Mouse (Mus musculus): ENCODE measurements at regions not wholly inside any gene's neighbourhood (a gene's known extent, or its start where the extent isn't known, plus 50 kb on each side); places are given as distances from the start of the nearest gene placed in this dataset.

DNA sequence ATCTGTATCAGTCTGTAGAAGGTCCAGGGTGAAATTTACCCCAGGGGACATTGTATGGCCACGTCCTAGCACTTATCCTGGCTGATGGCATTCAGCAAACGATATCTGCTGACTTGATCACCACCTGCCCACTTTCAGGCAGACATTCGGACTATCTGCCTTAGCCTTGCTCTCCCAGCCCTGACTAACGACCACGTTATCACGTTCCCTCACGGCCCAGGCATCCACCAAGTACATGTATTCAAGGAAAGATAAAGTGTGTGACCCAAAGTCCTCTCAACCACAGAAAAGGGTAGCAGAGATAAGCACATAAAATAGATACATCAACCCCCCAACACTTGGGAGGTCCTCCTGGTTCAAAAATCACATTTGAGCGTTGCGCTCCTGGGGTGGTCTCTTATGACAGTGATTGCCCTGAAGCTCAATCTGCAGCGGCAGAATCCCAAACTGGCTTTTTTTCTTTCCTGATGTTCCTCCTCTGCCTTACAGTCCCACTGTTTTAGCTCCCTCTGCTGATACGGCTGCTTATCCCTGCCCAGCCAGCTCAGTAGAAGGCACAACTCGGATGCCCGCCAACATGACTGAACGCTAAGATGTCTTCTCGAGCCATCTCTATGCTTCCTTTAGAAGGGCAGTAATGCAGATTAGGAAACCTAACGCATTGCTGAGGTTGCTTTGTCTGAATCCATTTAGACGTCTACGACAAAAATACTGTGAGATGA, 235.7 kb upstream of the Fat1 start:
- Histone ChIP-seq H3K27me3 (replicated peaks) (no peaks in the 10 kb centered on the region), H3K79me2 (replicated peaks; ENCODE audit: control insufficient read depth, extremely low read depth, insufficient read depth, poor library complexity, severe bottlenecking) (no peaks in the 10 kb centered on the region), H3K9me3 (replicated peaks; ENCODE audit: low read length) (peaks cover 68% of the 10 kb centered on the region), H3K9ac (ENCODE audit: insufficient read depth, low read depth) (no peak overlapping the region), H3K4me3 (replicated peaks in 1 of 3; ENCODE audit: low read depth in 2 of 3, low read length in 2 of 3, poor library complexity in 1 of 3) (no peak overlapping the region), H3K36me3 (replicated peaks in 1 of 2; ENCODE audit: control insufficient read depth in 1 of 2, insufficient read depth in 1 of 2, low read length in 1 of 2) (no peaks in the 10 kb centered on the region), H3K4me2 (ENCODE audit: insufficient read depth, low read depth, poor library complexity, severe bottlenecking) (no peak overlapping the region), H3K4me1 (ENCODE audit: control insufficient read depth in 1 of 2, insufficient read depth in 2 of 2) (no peaks in the 10 kb centered on the region), H3K27ac (ENCODE audit: insufficient read depth, low read depth) (no peak overlapping the region)
- DNase-seq (ENCODE audit: extremely low read depth): no peak
- in situ Hi-C loops (cut with MboI; ENCODE audit: low pct_ligation_motif_present, low pct_unique_long_range_greater_than_20kb, low sequenced_read_pairs) (no loop called here), dilution Hi-C loops (cut with MboI; ENCODE audit: extremely low pct_ligation_motif_present, extremely low pct_unique_long_range_greater_than_20kb, low sequenced_read_pairs) (no loop called here)
- TF ChIP-seq RCOR1 (conservative IDR thresholded peaks at IDR 0.05; ENCODE audit: low read depth, low read length) (no peak), MEF2A (IDR thresholded peaks at IDR 0.05; ENCODE audit: borderline replicate concordance, low read depth, low read length) (no peak), ZNF384 (IDR thresholded peaks at IDR 0.05; ENCODE audit: low read depth, low read length) (no peak), TBP (conservative IDR thresholded peaks at IDR 0.05; ENCODE audit: low read depth, low read length) (no peak), USF2 (conservative IDR thresholded peaks at IDR 0.05; ENCODE audit: low read depth, low read length) (no peak), MXI1 (IDR thresholded peaks at IDR 0.05; ENCODE audit: low read depth, low read length) (no peak), NRF1 (IDR thresholded peaks at IDR 0.05; ENCODE audit: low read depth, low read length) (no peak), TCF12 (IDR thresholded peaks at IDR 0.05; ENCODE audit: low read depth, low read length) (no peak), CTCF (conservative IDR thresholded peaks at IDR 0.05 in 1 of 2, IDR thresholded peaks at IDR 0.05 in 1 of 2; ENCODE audit: low read depth in 2 of 2, low read length in 2 of 2) (no peak), USF1 (IDR thresholded peaks at IDR 0.05; ENCODE audit: low read depth, low read length) (no peak), HCFC1 (IDR thresholded peaks at IDR 0.05; ENCODE audit: low read depth, low read length) (no peak), IRF4 (IDR thresholded peaks at IDR 0.05; ENCODE audit: low read depth, low read length) (no peak), ELF1 (IDR thresholded peaks at IDR 0.05; ENCODE audit: low read depth, low read length) (no peak), POLR2A (IDR thresholded peaks at IDR 0.05; ENCODE audit: low read depth, low read length) (no peak), MAZ (IDR thresholded peaks at IDR 0.05; ENCODE audit: low read depth, low read length) (no peak), JUND (conservative IDR thresholded peaks at IDR 0.05; ENCODE audit: low read depth, low read length) (no peak), MAX (IDR thresholded peaks at IDR 0.05; ENCODE audit: low read length) (no peak), JUN (IDR thresholded peaks at IDR 0.05; ENCODE audit: insufficient read depth, low read depth, low read length) (no peak), CHD1 (IDR thresholded peaks at IDR 0.05; ENCODE audit: low read depth, low read length) (no peak), ZC3H11A (IDR thresholded peaks at IDR 0.05; ENCODE audit: low read depth, low read length) (no peak)

DNA sequence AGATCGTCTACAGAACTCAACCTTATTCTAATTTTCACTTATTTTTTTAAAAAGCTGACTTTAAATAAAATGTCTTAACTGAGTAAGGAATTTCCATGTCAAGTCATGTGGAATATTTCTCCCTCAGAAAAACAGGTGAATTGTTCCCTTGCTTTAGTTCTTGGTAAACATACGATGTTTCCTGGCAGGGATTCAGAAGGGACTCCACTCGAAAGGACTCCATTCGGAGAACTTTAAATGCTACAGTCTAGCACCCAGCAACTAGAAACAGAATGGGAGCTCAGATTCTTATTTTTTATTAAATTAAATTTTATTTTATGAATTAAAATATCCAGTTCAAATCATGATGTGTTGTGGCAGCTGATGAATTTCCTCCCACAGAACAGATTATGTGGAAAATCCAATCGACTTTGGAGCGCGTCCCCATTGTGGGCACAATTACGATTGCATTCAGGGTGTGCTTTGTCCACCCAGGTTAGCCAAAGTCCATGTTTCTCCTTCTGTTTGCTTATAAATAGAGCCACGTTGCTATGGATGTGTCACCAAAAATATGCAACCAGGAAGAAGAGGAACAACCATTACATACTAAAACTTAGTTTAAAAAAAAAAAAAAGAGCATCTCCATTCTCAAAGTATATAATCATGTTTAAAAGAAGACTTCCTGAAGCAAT, 230.5 kb upstream of the Fat1 start:
- no peaks in the 10 kb centered on the region for H3K4me1 ChIP-seq (ENCODE audit: control insufficient read depth in 1 of 2, insufficient read depth in 2 of 2)
- H3K27me3 ChIP-seq (replicated peaks): no peaks in the 10 kb centered on the region
- in situ Hi-C loops (cut with MboI; ENCODE audit: low pct_ligation_motif_present, low pct_unique_long_range_greater_than_20kb, low sequenced_read_pairs) (no loop called here), dilution Hi-C loops (cut with MboI; ENCODE audit: extremely low pct_ligation_motif_present, extremely low pct_unique_long_range_greater_than_20kb, low sequenced_read_pairs) (no loop called here)
- no peak overlapping the region for H3K4me3 ChIP-seq (replicated peaks in 1 of 3; ENCODE audit: low read depth in 2 of 3, low read length in 2 of 3, poor library complexity in 1 of 3)
- no peak overlapping the region for H3K4me2 ChIP-seq (ENCODE audit: insufficient read depth, low read depth, poor library complexity, severe bottlenecking)
- H3K27ac ChIP-seq (ENCODE audit: insufficient read depth, low read depth): no peak overlapping the region
- no peaks in the 10 kb centered on the region for H3K36me3 ChIP-seq (replicated peaks in 1 of 2; ENCODE audit: control insufficient read depth in 1 of 2, insufficient read depth in 1 of 2, low read length in 1 of 2)
- H3K9ac ChIP-seq (ENCODE audit: insufficient read depth, low read depth): no peak overlapping the region
- no peak for DNase-seq (ENCODE audit: extremely low read depth)
- peaks cover 60% of the 10 kb centered on the region for H3K9me3 ChIP-seq (replicated peaks; ENCODE audit: low read length)
- no peaks in the 10 kb centered on the region for H3K79me2 ChIP-seq (replicated peaks; ENCODE audit: control insufficient read depth, extremely low read depth, insufficient read depth, poor library complexity, severe bottlenecking)
- TF ChIP-seq POLR2A (IDR thresholded peaks at IDR 0.05; ENCODE audit: low read depth, low read length) (no peak), KAT2A (IDR thresholded peaks at IDR 0.05; ENCODE audit: insufficient replicate concordance, low read length) (no peak), GABPA (IDR thresholded peaks at IDR 0.05; ENCODE audit: insufficient replicate concordance, low read depth, low read length) (no peak), MAZ (IDR thresholded peaks at IDR 0.05; ENCODE audit: low read depth, low read length) (no peak), ZC3H11A (IDR thresholded peaks at IDR 0.05; ENCODE audit: low read depth, low read length) (no peak), SIN3A (IDR thresholded peaks at IDR 0.05; ENCODE audit: low read length) (no peak), NRF1 (IDR thresholded peaks at IDR 0.05; ENCODE audit: low read depth, low read length) (no peak), MEF2A (IDR thresholded peaks at IDR 0.05; ENCODE audit: borderline replicate concordance, low read depth, low read length) (no peak), BHLHE40 (IDR thresholded peaks at IDR 0.05; ENCODE audit: low read depth, low read length) (no peak), USF2 (conservative IDR thresholded peaks at IDR 0.05; ENCODE audit: low read depth, low read length) (no peak), MAFK (IDR thresholded peaks at IDR 0.05; ENCODE audit: insufficient replicate concordance, low read length) (no peak), ZNF384 (IDR thresholded peaks at IDR 0.05; ENCODE audit: low read depth, low read length) (no peak), RAD21 (IDR thresholded peaks at IDR 0.05; ENCODE audit: low read depth, low read length) (no peak), NELFE (IDR thresholded peaks at IDR 0.05; ENCODE audit: low read depth, low read length) (no peak), CHD2 (IDR thresholded peaks at IDR 0.05; ENCODE audit: low read length) (no peak), MXI1 (IDR thresholded peaks at IDR 0.05; ENCODE audit: low read depth, low read length) (no peak), PAX5 (IDR thresholded peaks at IDR 0.05; ENCODE audit: low read length) (no peak), JUN (IDR thresholded peaks at IDR 0.05; ENCODE audit: insufficient read depth, low read depth, low read length) (no peak), ZKSCAN1 (IDR thresholded peaks at IDR 0.05; ENCODE audit: borderline replicate concordance, low read depth, low read length) (no peak)
